Mouse (Mus musculus) megakaryocyte, embryonic 14.5 days (primary cell): Measurements from ENCODE around the gene Olfr556.

Experiments used
- FLI1 ChIP-seq: IDR thresholded peaks from 2 replicates; pipeline ENCODE4 v1.6.1; 2012; ENCODE audit warnings: low read length, inconsistent platforms, mixed read lengths
- GATA1 ChIP-seq: IDR thresholded peaks from 3 replicates; pipeline ENCODE4 v1.6.1; 2012; ENCODE audit warnings: mixed read lengths, low read length, inconsistent platforms, borderline replicate concordance

DNA sequence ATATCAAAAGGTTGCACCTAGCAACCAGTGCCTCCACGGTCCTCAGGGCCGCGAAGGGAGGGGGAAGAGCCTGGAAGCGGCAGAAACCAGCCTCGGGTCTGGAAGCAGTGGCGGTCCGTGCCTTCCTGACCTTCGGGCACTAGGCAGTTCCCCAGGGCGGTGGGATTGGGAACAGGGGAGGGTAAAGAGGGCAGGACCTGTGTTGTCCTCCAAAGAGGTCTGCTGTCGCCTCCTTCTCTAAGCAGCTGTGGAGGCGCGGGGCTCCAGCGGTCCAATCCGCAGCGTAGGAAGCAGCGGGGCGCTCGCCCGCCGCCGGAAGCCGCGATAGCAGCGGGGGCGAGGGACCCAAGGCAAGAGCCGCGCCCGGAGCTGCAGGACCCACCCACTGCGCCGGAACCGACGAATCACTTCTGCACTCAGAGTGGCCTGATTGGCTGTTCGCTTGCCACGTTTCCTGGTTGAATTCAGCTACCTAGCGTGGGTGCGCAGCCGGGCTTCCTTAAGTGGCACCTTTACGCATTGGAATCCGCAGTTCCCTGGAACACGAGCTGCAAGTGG is 22.3 kb downstream of the Olfr556 start, which contains the start of gene Trim68:
- TF ChIP-seq GATA1 (no peak), FLI1 (no peak)
